In the genomic region with DNA sequence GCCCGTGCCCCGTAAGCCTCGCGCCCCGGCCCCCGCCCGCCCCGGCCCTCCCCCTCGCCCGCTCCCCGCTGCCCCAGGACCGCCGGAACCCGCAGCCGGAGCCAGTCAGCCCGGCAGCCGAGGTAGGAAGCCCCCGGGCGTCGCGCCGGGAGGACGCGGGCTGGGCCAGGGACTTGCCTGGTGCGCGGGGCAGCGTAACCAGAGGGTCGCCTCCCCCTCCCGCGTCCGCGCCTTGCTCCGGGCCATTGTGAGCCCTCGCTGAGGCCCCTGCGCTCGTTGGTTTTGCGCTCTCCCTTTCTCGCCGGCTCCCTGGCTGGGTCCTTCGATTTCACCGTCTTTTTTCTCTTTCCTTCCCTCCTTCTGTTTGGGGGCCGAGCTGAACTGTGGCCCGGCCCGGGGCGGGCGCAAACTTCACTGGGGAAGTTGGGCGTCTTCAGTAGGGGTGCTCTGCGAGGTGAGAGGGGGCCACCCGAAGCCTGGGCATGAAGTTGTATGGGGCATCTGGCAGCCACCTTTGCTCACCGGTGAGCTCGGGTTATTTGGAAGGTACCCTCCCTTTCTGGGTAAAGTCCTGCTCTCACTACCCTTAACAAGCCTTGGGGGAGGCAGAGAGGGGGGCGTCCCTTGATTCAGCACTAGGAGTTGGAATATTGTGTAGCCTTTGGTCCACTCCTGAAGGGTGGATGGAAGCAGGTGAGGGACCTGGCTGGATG, we compare ENCODE assay signal across 8 mouse cellular contexts. TPM values are rescaled to one million over a fixed set of nuclear protein-coding genes. Genes with fewer than 3 reads are reported as not detected.
DNase-seq lines count a peak whose midpoint lies in the region; ATAC-seq and TF ChIP-seq lines count a peak whose summit lies in the region.

No protein-coding gene starts in this region.

- H3K4me1 ChIP-seq in liver, embryonic 16.5 days (ENCODE audit: control insufficient read depth, low read depth, low read length): peaks cover 3% of the 10 kb centered on the region
- peaks cover 12% of the 10 kb centered on the region for H3K4me1 ChIP-seq in testis, adult 2 months (ENCODE audit: control insufficient read depth, insufficient read depth, low read length)

- H3K36me3 ChIP-seq in liver, embryonic 16.5 days (ENCODE audit: control insufficient read depth, insufficient read depth): peaks cover 2% of the 10 kb centered on the region; the same call in 1 of the 2 replicates
- no peaks in the 10 kb centered on the region for H3K36me3 ChIP-seq in testis, adult 2 months (ENCODE audit: control insufficient read depth, insufficient read depth, low read length)

- intact Hi-C loops in gastrocnemius, postnatal 36 days (cut with DNase I): no loop called here
- intact Hi-C loops in heart, postnatal 10 days (cut with DNase I): no loop called here
- intact Hi-C loops in gastrocnemius, postnatal 14 days (cut with DNase I; ENCODE audit: low total_unique reads): no loop called here

- TF ChIP-seq POLR2A in brain, embryonic 14.5 days (IDR thresholded peaks at IDR 0.05; ENCODE audit: borderline replicate concordance, extremely low read depth, insufficient read depth, insufficient read length, poor library complexity, severe bottlenecking): no peak
- no peak for TF ChIP-seq POLR2A in testis, adult 2 months (IDR thresholded peaks at IDR 0.05; ENCODE audit: control insufficient read depth, low read depth, low read length)

- TF ChIP-seq CTCF in brain, embryonic 14.5 days (IDR thresholded peaks at IDR 0.05; ENCODE audit: borderline replicate concordance, extremely low read depth, insufficient read depth, insufficient read length): no peak
- TF ChIP-seq CTCF in testis, adult 2 months (IDR thresholded peaks at IDR 0.05; ENCODE audit: control insufficient read depth, insufficient read depth, insufficient replicate concordance, low read depth, low read length): no peak

- peak; percentile 53 for DNase-seq in gastrocnemius, postnatal 10 days
- no peak for DNase-seq in gastrocnemius, postnatal 36 days
- peak; percentile 47 for DNase-seq in 3T3-L1 (ENCODE audit: low read depth, low spot score)
- DNase-seq in brain, embryonic 14.5 days (ENCODE audit: low read depth): peak; percentile 65
- DNase-seq in heart, postnatal 10 days: peak; percentile 61 to 63
- DNase-seq in gastrocnemius, postnatal 14 days: no peak

- H3K4me3 ChIP-seq in liver, embryonic 16.5 days (ENCODE audit: low read depth, low read length): peak overlapping the region; percentile 63
- H3K4me3 ChIP-seq in testis, adult 2 months (ENCODE audit: control insufficient read depth, low read depth, low read length): peak overlapping the region; percentile 83

- WGBS in liver, embryonic 16.5 days (ENCODE audit: insufficient replicate concordance): 1% methylated on average over 43 of the region's 52 CpGs

- peak overlapping the region; percentile 60 for H3K4me2 ChIP-seq in liver, embryonic 16.5 days (ENCODE audit: low read depth, low read length)

- H3K27ac ChIP-seq in liver, embryonic 16.5 days (ENCODE audit: low read length): 0 out of 2 replicates have a peak overlapping the region, but pooled peaks have one; percentile 33
- H3K27ac ChIP-seq in testis, adult 2 months (ENCODE audit: control insufficient read depth, insufficient read depth, low read depth, low read length): peak overlapping the region; percentile 66; the same call in 1 of the 2 replicates

- H3K9me3 ChIP-seq in liver, embryonic 16.5 days (replicated peaks; ENCODE audit: control insufficient read depth, low read length): no peaks in the 10 kb centered on the region

- peak overlapping the region; percentile 64 for H3K9ac ChIP-seq in liver, embryonic 16.5 days (ENCODE audit: low read depth, low read length)

- H3K27me3 ChIP-seq in liver, embryonic 16.5 days (ENCODE audit: control insufficient read depth, insufficient read depth, low read depth, low read length): peaks cover 40% of the 10 kb centered on the region
- no peaks in the 10 kb centered on the region for H3K27me3 ChIP-seq in testis, adult 2 months (ENCODE audit: control insufficient read depth, insufficient read depth, low read length)

- ATAC-seq in liver, embryonic 16.5 days (ENCODE audit: low read depth): 0 out of 2 replicates have a peak, but pooled peaks have one; percentile 1

RNA-seq across cellular contexts. Expression of gene Glis2, which starts 0.5 kb away (rescaled TPM):
- total RNA-seq in gastrocnemius, postnatal 10 days (2021): 10 to 100 TPM; 22.2 to 32.3 TPM
- 1 to 10 TPM; 5.9 to 7.0 TPM for total RNA-seq in gastrocnemius, postnatal 36 days (2021)
- polyA plus RNA-seq in brain, embryonic 14.5 days (2012; rRNA removed): 41.8 and 45.4 TPM in 2 replicates
- 10 to 100 TPM; 27.6 to 34.5 TPM for total RNA-seq in heart, postnatal 10 days (2021)
- 2.1 and 2.5 TPM in 2 replicates for polyA plus RNA-seq in liver, embryonic 16.5 days (2015; fragmentation: Nextera tagmentation; extraction: Ambion mirVana)
- 3.7 and 4.2 TPM in 2 replicates for polyA plus RNA-seq in testis, adult 2 months (2012; rRNA removed)
- total RNA-seq in gastrocnemius, postnatal 14 days (2021): 10 to 100 TPM; 11.8 to 15.2 TPM

RNA-seq across cellular contexts. Expression of gene Pam16, which starts 29.8 kb away (rescaled TPM):
- 10 to 100 TPM; 79.3 to 82.7 TPM for total RNA-seq in gastrocnemius, postnatal 10 days (2021)
- 10 to 100 TPM; 87.0 to 91.6 TPM for total RNA-seq in gastrocnemius, postnatal 36 days (2021)
- 121 and 169 TPM in 2 replicates for polyA plus RNA-seq in brain, embryonic 14.5 days (2012; rRNA removed)
- 100 to 1,000 TPM in 1 of 2 experiments, 10 to 100 TPM in 1; 96.6 to 125 TPM for total RNA-seq in heart, postnatal 10 days (2021)
- 50.8 and 54.5 TPM in 2 replicates for polyA plus RNA-seq in liver, embryonic 16.5 days (2015; fragmentation: Nextera tagmentation; extraction: Ambion mirVana)
- 104 and 114 TPM in 2 replicates for polyA plus RNA-seq in testis, adult 2 months (2012; rRNA removed)
- 10 to 100 TPM; 68.0 to 74.9 TPM for total RNA-seq in gastrocnemius, postnatal 14 days (2021)

RNA-seq across cellular contexts. Expression of gene Tfap4, which starts 35.3 kb away (rescaled TPM):
- 1 to 10 TPM; 6.6 to 6.9 TPM for total RNA-seq in gastrocnemius, postnatal 10 days (2021)
- 1 to 10 TPM; 2.6 to 4.1 TPM for total RNA-seq in gastrocnemius, postnatal 36 days (2021)
- 13.6 and 16.6 TPM in 2 replicates for polyA plus RNA-seq in brain, embryonic 14.5 days (2012; rRNA removed)
- total RNA-seq in heart, postnatal 10 days (2021): 1 to 10 TPM; 4.1 to 4.3 TPM
- polyA plus RNA-seq in liver, embryonic 16.5 days (2015; fragmentation: Nextera tagmentation; extraction: Ambion mirVana): 4.7 and 4.8 TPM in 2 replicates
- polyA plus RNA-seq in testis, adult 2 months (2012; rRNA removed): 1.9 TPM in 2 replicates
- 1 to 10 TPM; 4.1 to 4.4 TPM for total RNA-seq in gastrocnemius, postnatal 14 days (2021)

RNA-seq across cellular contexts. Expression of gene Vasn, which starts 44.8 kb away (rescaled TPM):
- 10 to 100 TPM in 1 of 2 experiments, 1 to 10 TPM in 1; 9.7 to 13.0 TPM for total RNA-seq in gastrocnemius, postnatal 10 days (2021)
- total RNA-seq in gastrocnemius, postnatal 36 days (2021): 1 to 10 TPM; 3.8 to 4.0 TPM
- 6.9 and 9.9 TPM in 2 replicates for polyA plus RNA-seq in brain, embryonic 14.5 days (2012; rRNA removed)
- 10 to 100 TPM; 13.6 to 18.0 TPM for total RNA-seq in heart, postnatal 10 days (2021)
- 2.0 and 3.0 TPM in 2 replicates for polyA plus RNA-seq in liver, embryonic 16.5 days (2015; fragmentation: Nextera tagmentation; extraction: Ambion mirVana)
- 13.5 and 15.9 TPM in 2 replicates for polyA plus RNA-seq in testis, adult 2 months (2012; rRNA removed)
- total RNA-seq in gastrocnemius, postnatal 14 days (2021): 1 to 10 TPM; 7.6 to 8.4 TPM

RNA-seq across cellular contexts. Expression of gene Dnaja3, which starts 44.8 kb away (rescaled TPM):
- 10 to 100 TPM; 71.4 to 87.2 TPM for total RNA-seq in gastrocnemius, postnatal 10 days (2021)
- total RNA-seq in gastrocnemius, postnatal 36 days (2021): 10 to 100 TPM; 90.1 TPM
- polyA plus RNA-seq in brain, embryonic 14.5 days (2012; rRNA removed): 23.5 and 28.7 TPM in 2 replicates
- total RNA-seq in heart, postnatal 10 days (2021): 100 to 1,000 TPM; 106 to 107 TPM
- polyA plus RNA-seq in liver, embryonic 16.5 days (2015; fragmentation: Nextera tagmentation; extraction: Ambion mirVana): 46.5 and 47.3 TPM in 2 replicates
- 26.7 and 28.0 TPM in 2 replicates for polyA plus RNA-seq in testis, adult 2 months (2012; rRNA removed)
- 100 to 1,000 TPM in 1 of 2 experiments, 10 to 100 TPM in 1; 88.0 to 100 TPM for total RNA-seq in gastrocnemius, postnatal 14 days (2021)

Comparison
In these comparisons a context has a peak if more than half of its experiments do, and no peak if none do; other contexts are left out.
1. DNase-seq: peak in gastrocnemius, postnatal 10 days (single experiment), 3T3-L1 (single experiment), brain, embryonic 14.5 days (single experiment) and heart, postnatal 10 days (2 of 2); none in gastrocnemius, postnatal 36 days (0 of 2) and gastrocnemius, postnatal 14 days (single experiment).